Mouse (Mus musculus): Measurements from ENCODE around the gene Herc1.
"Not testable (repeated sequence)": the region's sequence is repeated elsewhere in the genome, so short reads cannot be mapped to it uniquely, and the experiment has no call there.

The Herc1 gene

GRCm38 (mm10) chr9:66349144-66349859, 948 bp upstream of the Herc1 start:
- DNase-seq = no peak

GRCm38 (mm10) chr9:66350788-66351430, 659 bp downstream of the Herc1 start:
- no peak for DNase-seq

DNA sequence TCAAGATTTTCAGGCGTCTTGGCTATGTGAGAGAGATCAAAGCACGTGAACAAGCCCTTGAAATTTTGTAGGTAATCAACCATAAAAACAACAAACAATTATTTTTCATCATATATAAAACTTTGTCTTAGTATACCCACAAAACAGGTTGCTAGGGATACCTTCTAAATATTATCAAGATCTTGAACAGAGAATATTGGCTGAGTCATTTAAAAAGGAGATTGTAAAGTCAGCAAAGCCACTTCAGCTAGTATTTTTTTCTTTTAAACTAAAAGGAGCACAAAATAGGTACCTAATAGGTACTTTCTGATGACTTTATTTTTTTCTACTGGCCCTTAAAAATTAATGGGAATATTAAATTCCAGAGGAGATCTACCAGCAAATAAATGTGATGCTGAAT, 2.5 kb downstream of the Herc1 start:
- DNase-seq = no peak

DNA sequence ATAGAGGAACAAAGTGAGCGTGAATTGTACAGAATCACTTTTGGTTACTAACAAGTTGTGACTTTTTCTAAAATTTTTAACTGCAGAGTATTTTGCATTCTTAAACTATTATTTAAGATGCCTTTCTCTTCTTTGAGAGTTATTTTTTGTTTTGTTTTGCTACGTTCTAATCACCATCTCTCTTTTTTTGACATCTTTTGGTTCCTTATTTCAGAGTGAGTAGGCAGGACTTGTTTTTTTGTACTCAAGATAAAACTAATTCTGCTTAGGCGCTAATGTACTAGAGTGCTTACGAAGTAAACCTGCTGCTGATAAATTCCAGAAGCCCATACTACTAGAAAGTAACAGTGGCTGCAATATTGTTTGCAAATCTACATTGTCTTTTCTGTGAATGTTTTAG, 8.9 kb downstream of the Herc1 start:
- DNase-seq = no peak

- no peak for DNase-seq
These were observed 10.0 kb downstream of the Herc1 start for GRCm38 (mm10) chr9:66360143-66360690.

GRCm38 (mm10) chr9:66368890-66369433, 18.7 kb downstream of the Herc1 start:
- DNase-seq = no peak

DNA sequence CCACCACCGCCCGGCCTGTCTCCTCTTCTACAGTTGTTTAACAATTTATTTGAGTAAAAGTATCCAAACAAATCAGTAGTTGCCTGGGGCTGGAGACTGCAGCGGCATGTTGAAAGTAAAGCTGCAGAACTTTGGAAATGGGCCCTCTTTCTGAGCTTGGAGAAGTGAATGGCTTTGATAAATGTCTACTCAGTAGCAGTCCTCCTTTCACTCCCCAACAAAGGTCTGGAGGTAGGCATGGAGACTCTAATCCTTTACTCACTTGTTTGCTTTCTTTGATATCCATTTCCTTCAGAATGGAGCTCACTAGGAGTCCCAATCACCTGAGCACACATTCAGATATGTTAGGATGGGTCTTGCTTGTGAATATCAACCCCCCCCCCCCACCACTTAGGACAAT, 20.1 kb downstream of the Herc1 start:
- no peak for DNase-seq

DNA sequence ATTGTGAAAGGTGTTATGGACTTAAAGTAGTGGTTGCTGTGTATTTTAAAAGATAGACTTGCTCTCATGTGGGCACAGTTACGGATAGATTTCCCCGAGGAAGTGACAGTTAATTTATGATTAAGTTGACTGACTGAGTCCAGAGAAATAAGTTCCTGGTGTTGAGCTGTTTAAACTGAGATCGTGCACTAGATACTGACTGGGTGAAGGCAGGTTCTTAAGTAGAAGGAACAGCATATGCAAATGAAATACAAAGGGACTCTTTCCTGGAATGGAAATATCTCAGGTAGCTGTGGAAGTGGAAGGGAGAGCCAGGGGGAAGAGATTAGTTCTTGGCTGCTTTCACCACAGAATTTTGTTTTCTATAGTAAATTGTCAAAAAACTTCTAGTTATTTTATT, 20.6 kb downstream of the Herc1 start:
- DNase-seq = no peak

DNA sequence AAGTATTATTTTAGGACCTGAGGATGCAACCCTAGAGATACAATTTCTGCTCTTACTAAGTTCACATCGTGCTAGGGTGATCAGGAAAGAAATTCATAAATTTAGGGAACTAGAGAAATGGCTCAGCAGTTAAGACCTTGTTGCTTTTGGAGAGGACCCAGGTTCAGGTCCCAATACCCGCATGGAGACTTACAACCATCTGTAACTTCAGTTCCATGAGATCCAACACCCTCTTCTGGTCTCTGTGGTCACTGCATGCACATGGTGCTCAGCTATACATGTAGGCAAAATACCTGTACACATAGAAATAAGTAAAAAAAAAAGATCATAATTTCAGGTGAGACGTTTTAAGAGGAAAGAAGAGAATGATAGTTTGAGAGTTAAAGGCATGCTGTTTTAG, 23.2 kb downstream of the Herc1 start:
- no peak for DNase-seq

DNA sequence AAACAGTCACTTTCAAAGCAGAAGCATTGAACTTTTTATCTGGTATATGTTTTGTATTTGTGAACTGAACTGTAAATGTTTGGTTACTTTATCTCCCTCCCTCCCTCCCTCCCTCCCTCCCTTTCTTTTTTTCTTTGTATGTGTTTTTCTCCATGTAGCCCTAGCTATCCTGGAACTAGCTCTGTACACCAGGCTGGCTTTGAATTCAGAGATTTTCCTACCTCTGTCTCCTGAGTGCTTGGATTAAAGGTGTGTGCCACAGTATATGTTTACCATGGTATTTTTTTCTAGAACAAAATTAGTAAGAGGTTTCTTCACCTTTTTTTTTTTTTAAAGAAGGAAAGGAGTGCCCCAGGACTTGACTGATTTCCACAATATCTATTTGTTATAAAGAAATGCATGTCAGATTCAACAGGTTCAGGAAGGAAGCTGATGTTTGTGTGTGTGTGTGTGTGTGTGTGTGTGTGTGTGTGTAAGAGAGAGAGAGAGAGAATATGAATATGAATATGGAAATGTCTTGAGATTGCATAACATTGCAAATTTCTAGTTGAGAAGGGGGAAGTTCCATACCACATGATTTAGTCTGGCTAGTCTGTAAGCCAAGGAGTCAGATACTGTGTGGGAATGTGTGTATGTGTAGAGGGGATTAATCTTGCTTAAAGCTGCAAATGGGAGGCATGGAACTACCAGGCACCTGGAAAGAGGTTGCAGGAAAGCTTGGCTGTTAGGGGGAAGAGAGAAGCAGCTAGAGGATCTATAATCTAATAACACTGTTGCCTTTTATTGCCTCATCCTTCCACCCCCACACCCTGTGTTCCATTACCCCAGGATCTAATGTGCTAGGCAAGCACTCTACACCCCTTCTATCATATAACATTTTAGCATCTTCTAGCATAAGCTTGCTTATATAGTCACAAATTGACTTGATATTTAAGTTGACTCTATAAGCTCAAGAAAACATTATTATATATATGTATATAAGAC, 24.5 kb downstream of the Herc1 start:
- DNase-seq = no peak

- no peak for DNase-seq
These were observed 33.2 kb downstream of the Herc1 start for GRCm38 (mm10) chr9:66383417-66383816.

GRCm38 (mm10) chr9:66390338-66390737, 40.1 kb downstream of the Herc1 start:
- DNase-seq = not testable (repeated sequence)

DNA sequence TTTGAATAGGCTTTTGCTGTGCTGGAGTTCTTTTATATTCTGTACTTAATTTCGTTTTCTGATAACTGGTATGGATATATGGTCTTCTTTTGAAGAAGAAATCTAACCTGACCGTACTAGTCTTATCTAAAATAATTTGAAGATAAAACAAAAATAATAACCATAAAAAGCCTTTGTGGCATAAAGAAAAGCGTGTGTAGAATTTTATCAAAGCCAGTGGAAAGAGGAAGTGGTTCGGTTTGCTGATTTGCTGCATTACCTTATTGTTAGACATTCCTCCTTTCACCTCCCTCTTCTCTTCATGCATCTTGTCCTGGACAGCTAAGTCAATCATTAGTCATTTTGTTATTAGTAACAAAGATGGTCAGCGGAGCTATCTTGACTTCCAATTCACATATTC, 43.1 kb downstream of the Herc1 start:
- DNase-seq = no peak

- no peak for DNase-seq
These were observed 73.2 kb downstream of the Herc1 start for GRCm38 (mm10) chr9:66423492-66423891.

- no peak for DNase-seq
These were observed 89.8 kb downstream of the Herc1 start for GRCm38 (mm10) chr9:66440007-66440406.

DNA sequence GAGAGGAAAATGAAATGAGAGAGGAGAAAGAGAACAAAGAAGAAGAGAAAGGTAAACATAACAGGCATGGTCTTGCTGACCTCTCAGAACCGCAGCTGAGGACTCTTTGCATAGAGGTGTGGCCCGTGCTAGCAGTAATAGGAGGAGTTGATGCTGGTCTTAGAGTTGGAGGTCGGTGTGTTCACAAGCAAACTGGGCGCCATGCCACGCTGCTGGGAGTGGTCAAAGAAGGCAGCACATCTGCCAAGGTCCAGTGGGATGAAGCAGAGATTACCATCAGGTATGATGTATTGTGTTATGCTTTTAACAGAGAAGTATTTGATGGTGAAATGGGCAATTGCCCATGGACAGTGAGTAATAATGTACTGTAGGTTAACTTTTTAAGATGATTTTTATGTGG, 98.0 kb downstream of the Herc1 start:
- no peak for DNase-seq

GRCm38 (mm10) chr9:66465087-66465486, 114.8 kb downstream of the Herc1 start:
- DNase-seq = no peak

DNA sequence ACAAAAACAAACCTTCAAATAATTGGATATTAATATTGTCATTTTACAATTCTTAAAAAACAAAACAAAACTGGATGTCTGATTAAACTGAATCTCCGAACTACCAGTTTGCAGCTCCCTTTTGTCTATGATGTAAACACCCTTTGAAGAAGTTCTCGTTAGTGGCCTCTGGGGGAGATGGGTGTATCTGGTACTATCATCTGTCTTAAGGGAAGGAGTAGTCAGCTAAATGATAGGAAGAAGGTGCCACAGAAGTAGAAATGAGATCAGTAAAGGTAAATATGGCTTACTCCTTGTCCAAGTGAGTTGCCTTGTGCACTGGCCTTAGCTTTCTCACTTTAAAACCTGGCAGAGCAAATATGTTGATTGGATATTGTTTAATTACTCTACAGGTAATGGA, 127.5 kb downstream of the Herc1 start:
- no peak for DNase-seq

GRCm38 (mm10) chr9:66483429-66483828, 133.2 kb downstream of the Herc1 start:
- no peak for DNase-seq

DNA sequence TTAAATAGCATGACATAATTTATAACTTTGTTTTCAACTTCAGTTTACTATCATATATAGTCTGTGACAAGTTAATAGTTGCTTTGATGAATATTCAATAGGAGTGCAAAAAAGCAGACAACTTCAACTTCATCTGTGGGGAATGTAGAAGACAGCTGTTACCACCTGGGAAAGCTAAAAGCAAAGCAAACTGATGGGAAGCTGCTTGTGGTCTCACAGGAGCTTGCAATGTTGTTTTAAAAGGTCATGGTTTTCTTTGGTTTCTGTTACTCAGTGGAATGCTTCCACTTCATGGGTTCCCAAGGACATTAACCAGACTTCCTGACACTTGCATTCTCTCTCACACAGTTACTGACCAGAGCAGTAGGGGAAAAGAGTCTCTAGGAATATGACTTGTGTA, 138.5 kb downstream of the Herc1 start:
- DNase-seq = no peak

DNA sequence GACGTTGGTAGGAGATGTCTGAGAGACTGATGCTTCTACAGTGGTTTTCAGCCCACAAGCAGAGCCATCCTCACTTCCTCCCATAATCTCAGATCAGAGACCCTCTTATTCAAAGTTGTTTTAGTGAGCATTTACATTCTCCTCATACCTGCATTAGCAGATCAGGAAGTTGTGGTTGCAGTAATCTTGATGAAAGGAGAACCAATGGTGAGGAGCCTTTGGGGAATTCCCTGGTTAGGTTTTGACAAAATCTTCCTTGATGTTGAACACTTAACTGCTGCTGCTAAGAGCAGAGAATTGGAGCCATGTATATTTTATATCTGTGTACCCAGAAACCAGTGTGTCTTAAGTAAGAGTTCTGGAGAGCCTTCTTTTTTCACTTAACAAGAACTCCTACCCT, 142.1 kb downstream of the Herc1 start:
- no peak for DNase-seq

DNA sequence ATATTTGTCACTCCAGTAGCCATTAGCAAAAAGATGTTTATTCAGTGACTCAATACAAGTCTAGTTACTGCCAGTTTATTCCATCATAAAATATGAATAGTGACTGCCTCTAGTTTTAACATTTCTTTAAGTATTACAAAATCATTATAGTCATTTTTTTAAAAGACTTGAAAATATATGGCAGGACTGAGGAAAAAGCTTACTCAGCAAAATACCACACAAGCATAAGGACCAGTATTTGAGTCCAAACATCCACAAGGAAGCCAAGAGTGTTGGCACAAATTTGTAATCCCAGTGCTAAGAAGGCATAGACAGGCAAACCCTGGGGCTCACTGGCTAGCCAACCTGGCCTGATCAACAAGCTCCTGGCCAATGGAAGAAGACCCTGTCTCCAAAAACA, 143.7 kb downstream of the Herc1 start:
- no peak for DNase-seq

DNA sequence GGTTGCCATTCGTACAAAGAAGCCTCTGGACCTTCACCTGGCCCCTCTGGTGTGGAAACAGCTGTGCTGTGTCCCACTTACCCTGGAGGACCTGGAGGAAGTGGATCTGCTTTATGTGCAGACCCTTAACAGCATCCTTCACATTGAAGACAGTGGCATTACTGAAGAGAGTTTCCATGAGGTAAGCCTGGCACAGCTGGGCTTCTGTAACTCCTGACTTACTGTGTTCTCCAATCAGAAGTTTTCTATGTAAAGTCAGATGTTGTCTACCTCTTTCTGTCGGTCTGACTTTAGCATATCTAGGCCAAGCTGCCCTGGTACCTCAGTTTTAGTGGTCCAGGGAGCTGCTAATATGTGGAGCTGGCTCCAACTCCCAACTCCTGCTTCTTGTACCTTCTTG, 151.0 kb downstream of the Herc1 start:
- no peak for DNase-seq
